Mouse (Mus musculus) urinary bladder, postnatal 36 days (tissue): ENCODE measurements at regions not wholly inside any gene's neighbourhood (a gene's known extent, or its start where the extent isn't known, plus 50 kb on each side); places are given as distances from the start of the nearest gene placed in this dataset.

Experiments used
- DNase-seq, 2 experiments: peaks; one replicate each; pipeline ENCODE4 v3.0.0; 2022; ENCODE audit warnings: low spot score in 2 of 2, mixed read lengths in 1 of 2

DNA sequence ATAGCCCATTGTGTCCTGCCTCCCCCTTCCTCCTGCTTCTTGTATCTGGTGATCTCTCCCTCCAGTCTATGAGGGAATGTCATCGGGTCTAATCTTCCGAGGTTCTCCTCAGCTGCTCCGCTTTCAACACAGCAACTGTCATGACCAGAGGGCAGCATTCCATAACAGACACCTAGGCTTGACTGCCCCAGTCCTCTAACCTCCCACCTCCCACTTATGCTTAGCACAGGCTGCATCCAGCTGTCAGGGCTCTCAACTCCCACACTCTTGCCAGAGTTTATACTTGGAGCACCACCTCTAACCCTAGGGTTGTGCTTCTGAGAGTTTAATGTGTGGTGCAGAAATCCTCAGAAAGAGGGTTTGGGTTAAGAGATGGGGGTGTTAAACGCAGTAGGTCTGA lies 137.9 kb upstream of the Rbms1 start:
- no peak for DNase-seq

DNA sequence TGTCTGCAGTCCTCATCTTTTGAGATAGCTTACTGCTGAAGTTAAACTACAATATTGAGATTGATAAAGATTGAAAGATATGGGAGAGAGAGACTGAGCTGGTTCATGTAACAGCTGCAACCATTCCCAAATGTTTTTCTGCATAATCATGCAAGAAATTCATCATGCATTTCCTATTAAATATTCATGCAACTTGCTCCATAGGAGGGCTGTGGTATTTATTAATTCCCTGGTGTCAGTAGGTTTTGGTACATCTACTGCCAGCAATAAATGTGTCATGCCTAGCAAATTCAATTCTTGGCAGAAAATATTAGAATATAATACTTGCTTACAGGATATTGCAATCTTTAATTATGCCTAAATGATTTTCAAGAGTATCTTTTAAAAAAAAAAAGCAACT lies 125.5 kb upstream of the Rbms1 start:
- DNase-seq = no peak

DNA sequence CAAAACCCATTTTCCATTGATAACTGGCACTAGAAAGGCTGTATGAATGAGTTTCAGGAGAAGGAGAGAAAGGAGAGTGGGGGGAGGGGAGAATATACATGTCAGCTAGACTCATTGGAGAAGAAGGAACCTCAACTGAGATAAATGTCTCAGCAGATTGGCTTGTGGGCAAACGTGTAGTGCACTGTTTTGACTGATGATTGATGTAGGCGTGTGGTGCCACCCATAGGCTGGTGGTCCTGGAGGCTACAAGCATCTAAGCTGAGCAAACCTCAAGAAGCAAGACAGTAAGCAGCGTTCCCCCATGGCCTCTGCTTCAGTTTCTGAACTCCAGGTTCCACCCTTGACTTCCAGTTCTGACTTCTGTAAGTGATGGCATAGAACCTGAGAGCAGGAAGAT lies 121.8 kb upstream of the Rbms1 start:
- DNase-seq = no peak

DNA sequence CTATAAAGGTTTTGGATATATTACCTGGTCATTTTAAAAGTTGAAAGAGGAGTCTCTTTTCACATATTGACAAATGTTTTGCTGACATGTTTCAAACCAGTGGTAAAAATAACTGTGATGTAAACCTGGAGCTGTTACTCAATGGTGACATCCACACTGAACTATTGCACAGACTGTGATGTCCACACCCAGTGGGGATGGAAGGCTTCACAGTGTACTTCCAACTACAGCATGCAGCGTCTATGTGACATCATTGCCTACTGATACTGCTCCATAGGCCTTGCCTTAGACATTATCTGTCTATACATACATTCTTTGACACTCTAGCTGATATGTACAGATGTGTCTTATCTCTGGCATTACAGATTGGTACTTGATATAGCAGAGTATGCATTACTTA lies 120.1 kb upstream of the Rbms1 start:
- DNase-seq = no peak

DNA sequence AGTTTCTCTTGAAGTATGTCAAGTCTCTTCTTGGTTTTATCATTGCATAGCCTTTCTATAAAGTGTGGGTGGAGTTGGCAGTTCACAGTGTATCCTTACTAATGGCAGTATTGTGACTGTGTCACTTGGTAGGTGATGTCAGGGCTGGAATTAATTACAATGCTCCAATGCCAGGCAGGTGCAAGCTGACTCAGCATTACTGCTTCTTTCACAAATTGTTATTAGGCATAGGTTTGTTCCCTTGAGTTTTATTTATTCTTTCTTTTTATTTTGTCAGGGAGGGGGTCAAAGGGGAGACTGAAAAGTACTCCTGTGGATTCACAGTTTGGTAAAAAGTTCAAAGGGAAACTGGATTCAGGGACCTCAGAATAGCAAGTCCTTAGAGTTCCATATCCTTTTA lies 119.6 kb upstream of the Rbms1 start:
- DNase-seq = no peak

DNA sequence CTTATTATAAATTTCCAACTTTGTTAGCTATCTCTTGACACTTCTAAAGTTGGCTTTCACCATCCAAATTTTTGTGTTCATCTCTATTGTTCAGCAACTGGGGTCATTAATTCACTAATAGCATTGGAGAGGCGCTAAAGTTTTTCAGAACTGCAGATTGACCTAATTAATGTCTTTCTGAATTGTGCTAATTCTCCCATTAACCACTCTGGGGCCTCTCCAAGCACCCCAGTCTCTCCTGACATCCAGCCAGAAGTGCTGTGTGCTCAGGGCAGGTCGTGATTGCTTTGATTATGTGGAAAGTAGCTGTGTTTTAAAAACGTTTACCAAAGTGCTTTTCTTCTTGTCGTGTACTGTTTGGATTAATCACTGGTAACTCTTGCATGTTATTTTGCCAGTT lies 117.0 kb upstream of the Rbms1 start:
- DNase-seq = no peak

DNA sequence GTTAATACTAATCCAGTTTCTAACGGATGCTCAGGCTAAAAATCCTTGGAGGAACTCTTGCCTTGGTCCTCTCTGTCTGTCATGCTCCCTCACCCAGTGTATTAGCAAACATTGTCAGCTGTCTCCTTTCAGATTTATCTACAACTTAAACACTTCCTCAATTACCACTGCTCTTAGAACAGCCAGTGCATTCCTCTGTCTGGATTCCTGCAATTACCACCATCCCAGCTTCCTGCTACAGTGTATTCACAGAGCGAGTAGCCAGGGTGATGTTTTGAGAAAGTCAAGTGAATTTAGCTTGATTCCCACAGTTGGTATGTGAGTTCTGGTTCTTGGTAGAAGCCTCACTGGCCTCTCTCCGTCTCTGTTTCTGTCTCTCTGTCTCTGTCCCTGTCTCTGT lies 108.0 kb upstream of the Rbms1 start:
- DNase-seq = no peak

DNA sequence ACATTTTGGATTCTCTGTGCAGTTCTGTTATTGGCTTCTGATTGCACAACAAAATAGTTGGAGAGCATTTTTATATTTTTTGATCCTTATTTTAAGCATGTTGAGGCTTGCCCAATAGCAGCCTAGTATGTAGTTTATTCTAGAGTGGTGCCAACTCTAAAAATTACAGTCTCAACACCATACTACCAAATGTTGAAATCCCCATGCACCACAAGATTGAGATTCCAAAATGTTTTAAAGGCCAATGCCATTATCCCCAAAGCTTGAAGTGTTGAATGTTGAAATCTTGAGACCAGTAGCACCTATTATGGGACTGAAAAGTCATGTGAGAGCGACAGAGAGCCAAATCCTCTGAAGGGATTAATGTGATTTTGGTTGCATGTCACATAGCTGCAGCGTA lies 104.9 kb upstream of the Rbms1 start:
- no peak for DNase-seq

DNA sequence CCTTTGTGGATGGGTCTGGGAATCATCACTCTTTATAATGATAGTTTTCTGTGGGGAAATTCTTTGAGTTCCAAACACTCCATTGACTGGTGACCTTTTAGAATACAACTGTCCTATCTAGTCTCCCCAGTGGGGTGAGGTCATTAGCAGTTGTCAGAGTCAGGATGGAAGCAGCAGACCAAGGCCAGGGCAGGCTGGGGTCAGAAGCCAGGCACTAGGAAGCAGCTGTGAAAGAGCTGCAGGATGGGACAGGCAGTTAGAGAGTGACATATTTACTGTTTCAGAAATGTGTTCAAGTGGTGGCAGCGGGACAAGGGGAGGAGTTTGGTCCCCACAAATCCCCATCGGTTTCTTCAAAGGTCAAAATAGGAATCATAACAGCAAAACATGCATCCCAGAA lies 99.1 kb upstream of the Rbms1 start:
- peak in 1 of 2 experiments; percentile 7 for DNase-seq

DNA sequence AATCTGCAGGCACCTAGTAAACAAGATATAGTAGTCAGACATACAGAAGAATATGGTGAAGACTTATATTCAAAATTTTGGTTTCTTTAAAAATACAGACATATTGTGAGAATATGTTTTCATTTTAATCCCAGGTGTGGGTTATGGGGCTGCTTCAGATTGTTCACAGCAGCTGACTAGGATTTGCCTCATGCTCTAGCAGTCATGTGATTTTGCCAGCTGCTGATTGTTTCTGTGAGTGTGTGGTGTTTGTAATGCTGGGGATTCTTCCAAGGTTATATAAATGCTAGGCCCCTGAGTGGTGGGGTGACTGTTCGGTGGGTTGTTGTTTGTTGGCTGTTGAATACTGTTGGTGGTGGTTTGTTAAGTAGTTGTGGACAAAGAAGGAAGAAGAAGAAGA lies 97.9 kb upstream of the Rbms1 start:
- DNase-seq = no peak

DNA sequence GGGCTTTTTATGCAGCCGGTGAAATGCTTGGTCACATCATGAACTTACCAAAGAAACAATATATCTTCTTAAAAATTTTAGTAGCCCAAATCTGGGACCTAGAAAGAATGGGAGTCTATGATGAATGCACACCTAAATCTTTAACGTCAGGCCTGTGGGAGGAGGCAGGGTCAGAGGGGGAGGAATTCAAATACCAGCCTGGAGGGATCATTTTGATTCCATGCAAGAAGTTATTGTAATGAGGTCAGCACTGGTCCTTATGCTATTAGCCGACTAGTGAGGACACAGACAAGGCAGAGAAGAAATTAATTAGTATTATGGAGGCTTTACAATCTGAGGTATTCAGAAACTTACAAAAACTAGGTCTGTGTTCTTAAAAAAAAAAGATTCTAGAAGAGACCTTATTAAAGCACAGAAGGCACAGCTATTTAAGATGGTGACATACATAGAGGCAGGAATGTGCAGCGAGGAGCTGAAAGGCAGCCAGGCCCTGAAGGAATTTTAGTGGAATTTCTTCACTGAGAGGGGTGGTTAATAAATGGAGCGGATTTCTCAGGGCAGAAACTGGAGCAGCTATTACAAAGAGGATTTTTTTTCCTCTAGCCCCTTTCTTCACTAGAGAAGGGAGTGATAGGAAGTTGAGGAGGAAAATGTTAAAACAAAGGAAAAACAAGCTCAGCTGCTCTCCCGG lies 95.7 kb upstream of the Rbms1 start:
- DNase-seq = no peak

DNA sequence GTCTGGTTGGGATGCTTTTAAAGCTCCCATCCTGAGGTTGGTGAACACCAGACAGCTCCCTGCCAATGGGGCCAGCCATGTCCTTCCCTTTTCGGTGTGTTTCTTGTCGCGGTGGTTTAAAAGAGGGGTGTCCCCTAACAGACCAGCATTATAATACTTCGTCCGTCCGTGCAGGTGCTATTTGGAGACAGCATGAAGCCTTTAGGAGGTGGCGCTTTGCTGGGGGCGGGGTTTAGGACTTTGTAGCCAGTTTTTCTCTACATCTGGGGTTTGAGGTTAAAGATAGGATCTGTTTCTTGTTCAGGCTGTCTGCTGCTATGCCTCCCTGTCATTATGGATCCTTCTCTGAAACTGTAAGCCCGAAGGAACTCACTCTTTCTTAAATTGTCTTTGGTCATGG lies 89.3 kb upstream of the Rbms1 start:
- DNase-seq = no peak

DNA sequence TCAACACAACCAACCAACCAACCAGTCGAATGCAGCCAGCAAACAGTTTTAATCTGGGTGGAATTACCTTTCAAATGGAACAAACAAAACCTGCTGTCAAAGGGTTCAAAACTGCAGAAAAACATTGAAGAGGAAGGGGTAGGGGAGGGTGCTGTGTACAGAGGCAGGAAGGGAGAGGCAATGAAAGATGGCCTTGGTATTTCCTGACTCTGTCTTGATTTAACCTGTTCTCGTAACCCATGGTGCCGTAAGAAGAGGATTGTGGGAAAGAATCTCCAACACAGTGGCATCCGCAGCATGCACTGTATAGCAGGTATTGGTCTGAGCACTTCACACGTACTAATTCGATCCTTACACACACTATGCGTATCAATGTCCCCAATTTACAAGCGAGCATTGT lies 88.8 kb upstream of the Rbms1 start:
- no peak for DNase-seq

DNA sequence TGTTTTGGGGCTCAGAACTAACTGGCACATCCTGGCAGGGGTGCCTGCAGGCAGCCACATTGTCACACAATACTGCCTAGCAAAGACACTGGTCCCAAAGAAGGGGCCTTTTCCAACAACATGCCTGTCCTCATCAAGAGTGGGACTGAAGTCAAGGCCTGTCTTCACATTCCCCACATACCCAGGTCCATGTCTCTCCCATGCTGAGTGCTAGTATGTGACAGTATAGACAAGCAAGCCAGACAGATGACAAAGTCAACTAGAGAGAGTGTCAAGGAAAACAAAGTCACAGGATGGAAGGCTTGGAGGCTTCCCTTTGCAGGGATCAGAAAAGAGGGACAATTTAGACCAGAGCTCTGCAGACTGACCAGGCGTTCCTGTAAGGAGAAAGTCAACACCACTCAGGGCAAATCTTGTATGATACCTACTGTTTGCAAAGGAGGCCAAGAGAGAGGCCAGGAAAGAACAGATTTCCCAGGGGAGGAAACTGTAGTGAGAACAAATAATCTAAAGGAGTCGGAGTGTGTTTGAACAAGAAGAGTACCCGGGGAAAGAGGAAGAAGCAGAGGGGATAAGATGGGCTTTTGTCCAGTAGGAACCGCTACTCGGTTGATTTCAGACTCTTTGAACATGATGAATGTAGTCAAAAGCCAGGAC lies 83.2 kb upstream of the Rbms1 start:
- DNase-seq = no peak

DNA sequence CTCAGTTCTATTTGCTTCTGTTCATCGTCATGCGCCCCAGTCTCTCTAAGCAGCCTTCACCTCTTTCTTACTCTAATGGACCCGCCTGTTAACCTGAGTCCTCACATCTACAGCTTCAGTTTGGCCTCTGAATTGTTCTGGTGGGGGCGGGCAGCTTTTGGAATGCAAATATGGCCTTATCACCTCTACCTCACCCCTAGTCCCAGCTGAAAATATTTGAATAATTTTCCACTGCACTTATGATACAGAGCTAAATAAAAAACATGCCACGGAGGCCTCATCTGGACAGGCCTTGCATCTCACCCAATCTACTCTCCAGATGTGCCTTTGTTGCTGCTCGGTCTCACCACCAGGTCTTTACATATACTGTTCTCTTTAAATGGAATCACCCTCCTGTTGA lies 82.5 kb upstream of the Rbms1 start:
- DNase-seq = no peak

DNA sequence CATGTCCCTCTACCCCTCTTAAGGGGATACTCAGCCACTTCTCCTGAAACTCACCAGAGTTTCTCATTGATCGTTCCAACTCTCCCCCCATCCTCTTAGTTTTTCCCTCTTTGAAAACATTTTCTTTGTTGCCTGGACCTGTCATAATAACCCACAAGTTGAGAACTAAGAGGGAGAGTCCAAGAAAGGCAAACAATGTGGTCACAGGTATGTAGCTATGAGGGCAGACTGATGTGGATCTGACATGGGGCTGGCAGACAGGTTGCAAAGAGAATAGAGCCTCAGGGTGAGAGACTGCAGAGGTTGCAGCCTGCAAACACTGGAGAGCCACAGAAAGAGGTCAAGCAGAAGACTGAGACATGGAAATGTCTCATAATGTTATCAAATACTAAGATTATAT lies 69.9 kb upstream of the Rbms1 start:
- peak; percentile 14 to 16 for DNase-seq

DNA sequence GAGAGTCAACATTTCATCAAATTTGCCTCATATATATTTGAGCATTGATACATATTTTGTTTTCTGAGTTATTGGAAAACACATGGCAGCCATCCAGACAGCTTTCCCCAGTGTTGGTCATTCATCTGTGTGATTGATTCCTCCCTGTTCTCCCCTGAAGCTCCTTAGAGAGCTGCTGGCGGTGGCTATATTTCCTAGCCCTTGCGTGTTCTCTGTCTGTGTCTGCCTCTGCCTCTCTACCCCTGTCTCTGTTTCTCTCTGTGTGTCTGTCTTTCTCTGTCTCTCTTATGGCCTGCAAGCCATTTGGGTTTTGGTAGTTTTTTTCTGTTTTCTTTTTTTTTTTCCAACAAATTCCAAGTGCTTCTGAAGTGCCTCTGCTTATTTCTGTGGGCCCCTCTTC lies 66.7 kb upstream of the Rbms1 start:
- no peak for DNase-seq

DNA sequence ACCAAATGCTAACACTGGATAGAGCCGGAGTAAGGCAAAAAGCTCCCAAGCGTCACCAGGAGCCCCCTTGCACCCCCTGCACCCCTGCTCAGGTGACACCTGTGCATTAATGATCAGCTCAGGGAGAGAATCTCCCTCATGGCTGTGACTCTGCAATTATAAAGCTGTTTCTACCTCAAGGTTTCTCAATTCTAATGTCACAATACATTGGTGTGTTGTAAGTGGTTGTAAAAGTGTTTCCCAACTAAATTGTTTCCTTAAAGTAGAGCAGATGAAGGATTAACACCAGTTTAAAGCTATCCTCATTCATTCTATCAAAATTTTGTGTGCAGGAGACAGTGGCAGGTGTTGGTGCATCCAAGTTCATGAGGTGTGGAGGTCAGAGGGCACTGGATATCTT lies 65.6 kb upstream of the Rbms1 start:
- no peak for DNase-seq

DNA sequence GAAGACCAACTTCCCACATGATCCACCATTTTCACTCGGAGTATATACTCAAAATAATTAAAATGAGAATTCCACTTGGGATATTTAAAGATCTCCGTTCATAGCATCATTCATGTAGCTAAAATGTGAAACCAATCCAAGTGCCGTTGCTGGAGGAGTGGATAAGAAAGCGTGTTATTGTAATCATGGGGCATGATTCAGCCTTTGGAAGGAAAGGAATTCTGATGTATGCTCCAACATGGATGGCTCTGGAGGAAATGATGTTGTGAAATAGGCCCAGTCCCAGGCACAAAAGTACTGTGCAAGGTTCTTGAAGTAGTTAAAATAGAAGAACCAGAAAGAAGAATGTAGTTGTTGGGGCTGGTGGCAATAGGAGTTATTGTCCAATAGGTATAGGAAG lies 64.7 kb upstream of the Rbms1 start:
- no peak for DNase-seq

DNA sequence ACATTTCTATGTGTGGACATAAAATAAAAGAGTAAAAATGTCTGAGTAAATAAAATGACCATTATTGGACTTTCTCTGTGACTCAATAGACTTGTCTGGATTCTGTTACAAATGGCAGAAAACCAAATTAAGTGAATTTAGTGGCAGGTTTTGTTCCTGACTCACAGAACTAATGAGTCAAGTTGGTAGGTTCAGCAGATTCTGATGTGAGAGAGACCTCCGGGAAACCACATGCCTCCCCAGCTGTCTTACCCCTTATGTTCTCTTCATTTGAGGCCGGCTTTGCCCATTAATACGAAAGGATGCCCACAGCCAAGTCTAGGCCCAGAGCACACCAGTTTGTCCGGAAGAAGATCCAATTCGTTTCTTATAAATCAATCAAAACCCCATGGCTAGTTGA lies 59.4 kb upstream of the Rbms1 start:
- DNase-seq = no peak

DNA sequence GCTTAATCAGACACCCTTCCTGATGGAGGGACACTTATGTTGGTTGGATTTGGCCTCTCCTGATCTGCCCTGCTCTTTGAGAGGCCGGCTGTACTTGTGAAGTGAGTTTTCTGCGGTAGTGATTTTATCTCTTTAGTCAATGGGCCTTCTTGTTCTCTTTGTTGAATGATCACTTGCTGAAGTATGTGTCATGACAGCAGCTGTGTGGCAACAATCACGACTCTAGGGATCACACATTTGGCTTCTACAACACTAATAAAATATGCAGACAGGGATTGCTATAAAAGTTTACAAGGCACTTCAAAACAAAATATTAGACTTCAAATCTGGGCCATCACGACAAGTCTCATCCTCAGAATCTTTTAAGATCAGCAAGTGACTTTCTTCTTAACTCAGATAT lies 57.8 kb upstream of the Rbms1 start:
- DNase-seq = no peak

DNA sequence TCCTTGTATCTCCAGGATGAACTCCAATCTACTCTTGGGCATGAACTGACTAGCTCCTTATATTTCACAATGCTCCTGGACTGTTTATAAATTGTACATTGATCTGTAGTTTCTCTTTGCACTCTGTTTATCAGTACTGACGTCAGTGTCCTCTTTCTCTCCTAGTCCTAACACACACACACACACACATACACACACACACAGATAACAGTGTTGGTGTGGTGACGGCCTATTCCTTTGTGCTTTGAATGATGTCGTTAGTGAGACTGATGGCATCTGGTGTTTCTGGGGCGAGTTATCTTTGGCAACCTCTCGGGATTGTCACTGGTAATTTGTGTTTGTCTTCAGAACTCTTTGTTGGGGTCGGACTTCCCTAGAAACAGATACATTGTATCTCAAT lies 50.0 kb upstream of the Rbms1 start:
- no peak for DNase-seq
